Mouse (Mus musculus) hindbrain, embryonic 16.5 days (tissue): ENCODE measurements around the gene Dnajc21. TPM values are rescaled to one million over a fixed set of nuclear protein-coding genes. Genes with fewer than 3 reads are reported as not detected.
A peak's percentile ranks its signal among the peaks of the same experiment; 100 is the strongest.

Source experiments
- ATAC-seq: fragments of 200-750 bp; cut with Nextera tagmentation; 2 replicates; pipeline ENCODE4 v1.8.0; 2017; ENCODE audit warnings: moderate TSS enrichment, moderate library complexity
- H3K27ac ChIP-seq: fragments of 300-500 bp; sonication (generic); 2 replicates; pipeline ENCODE4 v1.5.1; 2014; ENCODE audit warnings: low read depth, mild to moderate bottlenecking, control low read depth, low read length, moderate library complexity
- H3K27me3 ChIP-seq: fragments of 300-500 bp; sonication (generic); replicated peaks from 2 replicates; pipeline ENCODE4 v1.6.1; 2014; ENCODE audit warnings: low read length; ENCODE audit not compliant: control insufficient read depth, insufficient read depth
- H3K36me3 ChIP-seq: fragments of 300-500 bp; sonication (generic); 2 replicates; pipeline ENCODE4 v1.6.1; 2014; ENCODE audit warnings: mild to moderate bottlenecking, low read length, moderate library complexity, mixed read lengths; ENCODE audit not compliant: control insufficient read depth, insufficient read depth
- H3K4me1 ChIP-seq: fragments of 300-500 bp; sonication (generic); 2 replicates; pipeline ENCODE4 v1.6.1; 2014; ENCODE audit warnings: low read depth, low read length; ENCODE audit not compliant: control insufficient read depth, insufficient read depth
- H3K4me2 ChIP-seq: fragments of 300-500 bp; sonication (generic); 2 replicates; pipeline ENCODE4 v1.6.1; 2014; ENCODE audit warnings: mild to moderate bottlenecking, low read length, control low read depth, moderate library complexity
- H3K4me3 ChIP-seq: fragments of 300-500 bp; sonication (generic); 2 replicates; pipeline ENCODE4 v1.5.1; 2014; ENCODE audit warnings: mild to moderate bottlenecking, low read length, control low read depth, moderate library complexity
- H3K9ac ChIP-seq: fragments of 300-500 bp; sonication (generic); 2 replicates; pipeline ENCODE4 v1.6.1; 2014; ENCODE audit warnings: low read depth, mild to moderate bottlenecking, control low read depth, low read length, moderate library complexity
- H3K9me3 ChIP-seq: fragments of 300-500 bp; sonication (generic); 2 replicates; pipeline ENCODE4 v1.6.1; 2014; ENCODE audit warnings: mild to moderate bottlenecking, low read length, moderate library complexity; ENCODE audit not compliant: control insufficient read depth
- WGBS: fragments of 180-500 bp; shearing (Covaris S2); extraction: QIAGEN DNeasy Blood & Tissue Kit; methylation state at CpG from one replicate; pipeline ENCODE4 v1.1.7; 2014; 5-methylcytosine and 5-hydroxymethylcytosine counted together
- polyA plus RNA-seq: library from polyadenylated mRNA; unstranded; fragments of >200 nt; fragmentation: Nextera tagmentation; extraction: Ambion mirVana; gene quantifications from 2 replicates; pipeline ENCODE4 v1.2.1, GENCODE M21; 2015

Dnajc21 gene
- polyA plus RNA-seq, 1 experiment from 2014 or later, result 6.4 TPM

- Histone ChIP-seq H3K36me3 (no peaks in the 10 kb centered on the region), H3K27me3 (no peaks in the 10 kb centered on the region), H3K4me1 (no peaks in the 10 kb centered on the region), H3K4me3 (no peak overlapping the region), H3K9ac (no peak overlapping the region), H3K4me2 (no peak overlapping the region), H3K9me3 (no peaks in the 10 kb centered on the region), H3K27ac (no peak overlapping the region)
- WGBS, result 89% methylated on average over 6 of the region's 6 CpGs
- no peak for ATAC-seq
These were observed 56.7 kb downstream of the Dnajc21 start for GRCm38 (mm10) chr15:10413656-10414055.

- no peak overlapping the region for H3K4me3 ChIP-seq
These were observed 59.4 kb downstream of the Dnajc21 start for GRCm38 (mm10) chr15:10410881-10411280.

GRCm38 (mm10) chr15:10409842-10410241 is 60.5 kb downstream of the Dnajc21 start:
- H3K9ac ChIP-seq, result no peak overlapping the region
- WGBS, result 88% methylated on average over 3 of the region's 3 CpGs
- H3K4me3 ChIP-seq, result no peak overlapping the region
- H3K4me1 ChIP-seq, result no peaks in the 10 kb centered on the region
- no peak overlapping the region for H3K4me2 ChIP-seq
- H3K27ac ChIP-seq, result no peak overlapping the region
- no peak for ATAC-seq
- H3K36me3 ChIP-seq, result no peaks in the 10 kb centered on the region
- H3K9me3 ChIP-seq, result no peaks in the 10 kb centered on the region
- no peaks in the 10 kb centered on the region for H3K27me3 ChIP-seq

More at GRCm38 (mm10) chr15:10410881-10411280, 59.4 kb downstream of the Dnajc21 start:
- H3K27ac ChIP-seq, result no peak overlapping the region
- H3K36me3 ChIP-seq, result no peaks in the 10 kb centered on the region
- no peaks in the 10 kb centered on the region for H3K9me3 ChIP-seq
- no peak for ATAC-seq
- H3K27me3 ChIP-seq, result no peaks in the 10 kb centered on the region
- H3K4me1 ChIP-seq, result no peaks in the 10 kb centered on the region
- H3K9ac ChIP-seq, result no peak overlapping the region
- H3K4me2 ChIP-seq, result no peak overlapping the region
- 82% methylated on average over 2 of the region's 2 CpGs for WGBS

- Histone ChIP-seq H3K4me1 (no peaks in the 10 kb centered on the region), H3K4me2 (no peak overlapping the region), H3K27me3 (no peaks in the 10 kb centered on the region), H3K4me3 (no peak overlapping the region), H3K36me3 (no peaks in the 10 kb centered on the region), H3K9ac (no peak overlapping the region), H3K9me3 (no peaks in the 10 kb centered on the region), H3K27ac (no peak overlapping the region)
- WGBS, result 36% methylated on average over 3 of the region's 3 CpGs
- peak; percentile 48 for ATAC-seq
These were observed 69.9 kb downstream of the Dnajc21 start for GRCm38 (mm10) chr15:10400415-10400814.

GRCm38 (mm10) chr15:10399795-10400194 is 70.5 kb downstream of the Dnajc21 start:
- no peak for ATAC-seq
- H3K27me3 ChIP-seq, result no peaks in the 10 kb centered on the region
- no peaks in the 10 kb centered on the region for H3K4me1 ChIP-seq
- no peak overlapping the region for H3K27ac ChIP-seq
- no peak overlapping the region for H3K9ac ChIP-seq
- 75% methylated on average over 2 of the region's 2 CpGs for WGBS
- H3K36me3 ChIP-seq, result no peaks in the 10 kb centered on the region
- no peak overlapping the region for H3K4me2 ChIP-seq
- H3K9me3 ChIP-seq, result no peaks in the 10 kb centered on the region
- no peak overlapping the region for H3K4me3 ChIP-seq

Other genes with a start within 250 kb of the Dnajc21 start
- not detected in 2 replicates for gene Gm21973, start 145.1 kb downstream of the Dnajc21 start, polyA plus RNA-seq
- gene Agxt2, start 112.0 kb downstream of the Dnajc21 start, polyA plus RNA-seq, result not detected in 2 replicates
- 40.2 and 45.6 TPM in 2 replicates for gene Brix1, start 15.4 kb upstream of the Dnajc21 start, polyA plus RNA-seq
- 18.5 and 22.4 TPM in 2 replicates for gene Rad1, start 15.5 kb upstream of the Dnajc21 start, polyA plus RNA-seq
- not detected in 2 replicates for gene Ttc23l, start 88.2 kb upstream of the Dnajc21 start, polyA plus RNA-seq
- gene Rai14, start 244.1 kb upstream of the Dnajc21 start, polyA plus RNA-seq, result 8.2 and 11.6 TPM in 2 replicates